Mouse (Mus musculus) adrenal gland, adult 18-20 months (tissue): ENCODE measurements around the gene Tnfrsf13b. TPM values are rescaled to one million over a fixed set of nuclear protein-coding genes. Genes with fewer than 3 reads are reported as not detected.
A peak's percentile ranks its signal among the peaks of the same experiment; 100 is the strongest.

Source experiments
- DNase-seq, 2 experiments: peaks; one replicate each; pipeline ENCODE4 v3.0.0; 2021 to 2022; ENCODE audit warnings: low spot score in 2 of 2
- long read RNA-seq, 2 experiments: library from polyadenylated mRNA; stranded (forward); transcript quantifications; one replicate each; pipeline ENCODE4 v2.0.0; 2021
- total RNA-seq, 2 experiments: library from RNA; stranded (reverse); gene quantifications; 1 replicate in 1 of 2; 2 replicates in 1 of 2; pipeline ENCODE4 v1.2.3; 2021

The Tnfrsf13b gene
- under 1 TPM; 0.50 to 0.70 TPM for total RNA-seq
- long read RNA-seq, experiment 1 = 0 reads
- long read RNA-seq, experiment 2, partial matches to known transcripts = 0 of 1 reads
- long read RNA-seq, experiment 2, other reads (novel, unspliced or antisense) = 0 of 1 reads

- DNase-seq = no peak
Observed at GRCm38 (mm10) chr11:61126606-61127355, at the start of gene Tnfrsf13b. Gene Tnfrsf13b, plus strand, starts transcription at chr11:61126755.

GRCm38 (mm10) chr11:61081624-61082023 lies 44.9 kb upstream of the Tnfrsf13b start:
- no peak for DNase-seq

- DNase-seq = no peak
Observed at GRCm38 (mm10) chr11:61090195-61090594, 36.4 kb upstream of the Tnfrsf13b start.

DNA sequence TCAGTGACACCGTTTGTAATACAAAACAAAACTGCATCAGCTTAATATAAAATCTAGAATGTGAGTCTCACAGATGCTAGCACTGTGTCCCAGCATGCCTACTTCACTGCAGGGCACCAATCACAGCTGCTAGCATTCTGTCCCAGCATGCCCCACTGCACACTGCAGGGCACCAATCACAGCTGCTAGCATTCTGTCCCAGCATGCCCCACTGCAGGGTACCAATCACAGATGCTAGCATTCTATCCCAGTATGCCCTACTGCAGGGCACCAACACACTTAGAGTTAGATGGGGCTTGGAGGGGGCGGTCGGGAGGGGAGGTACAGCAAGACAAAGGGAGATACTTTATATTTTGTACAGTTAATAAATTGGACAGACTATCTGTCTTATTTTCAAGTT lies 35.4 kb upstream of the Tnfrsf13b start:
- DNase-seq = no peak

DNA sequence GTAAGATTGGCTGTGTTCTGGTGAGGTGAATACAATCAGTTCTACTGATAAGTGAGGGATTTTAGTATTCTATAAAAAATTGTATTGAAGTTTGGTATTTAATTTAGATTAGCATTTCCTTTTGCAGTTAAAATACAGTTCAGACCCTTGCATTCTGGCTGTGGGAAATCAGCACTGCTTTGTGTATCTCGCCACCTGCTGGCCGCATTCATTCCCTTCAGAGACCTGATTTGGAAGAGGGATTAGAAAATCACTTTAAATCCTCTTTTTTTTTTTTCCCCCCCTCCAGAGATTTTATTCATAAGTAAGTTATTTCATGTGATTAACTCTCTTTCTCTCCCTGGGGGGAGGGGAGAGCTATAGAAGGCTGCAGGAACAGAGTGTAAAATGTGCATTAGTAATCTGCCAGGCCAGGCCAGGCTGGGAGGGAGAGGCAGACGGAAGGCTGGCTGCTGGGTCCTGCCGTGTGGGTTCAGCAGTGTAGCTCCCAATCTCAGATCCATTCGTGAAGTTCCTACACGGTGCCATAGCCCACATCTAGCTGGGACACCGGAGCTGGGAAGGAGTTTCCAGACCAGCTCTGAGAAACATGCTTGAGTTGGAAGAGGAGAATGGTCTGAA lies 34.8 kb upstream of the Tnfrsf13b start:
- peak; percentile 52 to 66 for DNase-seq

- DNase-seq = no peak
Observed at GRCm38 (mm10) chr11:61098046-61098445, 28.5 kb upstream of the Tnfrsf13b start.

GRCm38 (mm10) chr11:61102397-61103339 lies 23.9 kb upstream of the Tnfrsf13b start:
- no peak for DNase-seq

DNA sequence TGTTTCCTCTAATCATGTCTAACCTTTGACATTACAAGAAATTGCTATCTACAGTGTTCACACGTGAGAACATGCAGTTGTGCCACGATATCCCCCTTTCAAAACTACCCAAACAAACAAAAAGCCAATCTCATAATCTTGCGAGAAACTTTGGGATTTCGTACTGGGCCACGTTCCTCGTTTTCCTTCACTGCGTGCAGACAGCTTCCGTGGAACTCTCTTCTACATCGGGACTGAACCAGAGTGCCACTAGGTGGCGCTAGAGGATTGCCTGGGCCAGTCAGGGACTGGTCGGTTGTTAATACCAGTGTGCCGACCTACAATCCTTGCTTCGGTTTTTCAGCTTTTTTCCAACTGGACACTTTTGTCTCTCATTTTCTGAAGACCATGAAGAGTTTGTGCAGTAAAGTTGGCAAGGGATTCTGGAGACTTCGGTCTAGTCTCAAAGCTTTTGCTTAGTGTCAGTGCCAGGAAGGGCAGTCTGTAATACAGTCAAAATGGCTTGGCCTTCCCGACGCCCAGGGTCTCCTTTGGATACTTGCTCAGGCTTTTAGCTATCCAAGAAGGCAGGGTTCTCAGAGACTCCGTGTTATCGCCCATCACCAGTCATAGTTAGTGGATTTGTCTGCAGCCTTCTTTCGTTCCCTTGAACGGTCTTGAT lies 22.2 kb upstream of the Tnfrsf13b start:
- peak; percentile 85 to 86 for DNase-seq

DNA sequence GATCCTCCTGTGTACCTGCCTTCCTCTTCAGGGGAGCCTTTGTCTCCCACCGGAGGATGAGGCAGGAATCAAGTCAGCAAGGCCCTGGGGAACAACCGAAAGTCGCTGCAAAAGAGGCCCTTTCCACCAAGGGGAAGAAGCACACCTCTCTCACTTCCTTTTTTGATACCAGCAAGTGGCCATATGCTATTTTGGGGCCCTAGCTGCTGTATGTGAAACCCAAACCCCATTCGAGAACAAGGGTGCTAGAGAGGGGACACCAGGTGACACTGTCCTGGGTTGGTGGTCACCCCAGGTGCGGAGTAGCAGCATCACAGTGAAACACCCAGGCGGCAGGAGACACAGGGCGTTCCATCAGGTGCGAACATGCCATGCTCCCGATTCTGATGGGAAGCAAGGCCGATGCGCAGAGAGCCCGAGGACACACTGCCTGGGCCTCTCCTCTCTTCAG lies 17.6 kb upstream of the Tnfrsf13b start:
- no peak for DNase-seq

GRCm38 (mm10) chr11:61109707-61110106 lies 16.8 kb upstream of the Tnfrsf13b start:
- DNase-seq = no peak

- no peak for DNase-seq
Observed at GRCm38 (mm10) chr11:61110113-61110512, 16.4 kb upstream of the Tnfrsf13b start.

- DNase-seq = no peak
Observed at GRCm38 (mm10) chr11:61110928-61111327, 15.6 kb upstream of the Tnfrsf13b start.

GRCm38 (mm10) chr11:61111472-61111871 lies 15.1 kb upstream of the Tnfrsf13b start:
- no peak for DNase-seq

DNA sequence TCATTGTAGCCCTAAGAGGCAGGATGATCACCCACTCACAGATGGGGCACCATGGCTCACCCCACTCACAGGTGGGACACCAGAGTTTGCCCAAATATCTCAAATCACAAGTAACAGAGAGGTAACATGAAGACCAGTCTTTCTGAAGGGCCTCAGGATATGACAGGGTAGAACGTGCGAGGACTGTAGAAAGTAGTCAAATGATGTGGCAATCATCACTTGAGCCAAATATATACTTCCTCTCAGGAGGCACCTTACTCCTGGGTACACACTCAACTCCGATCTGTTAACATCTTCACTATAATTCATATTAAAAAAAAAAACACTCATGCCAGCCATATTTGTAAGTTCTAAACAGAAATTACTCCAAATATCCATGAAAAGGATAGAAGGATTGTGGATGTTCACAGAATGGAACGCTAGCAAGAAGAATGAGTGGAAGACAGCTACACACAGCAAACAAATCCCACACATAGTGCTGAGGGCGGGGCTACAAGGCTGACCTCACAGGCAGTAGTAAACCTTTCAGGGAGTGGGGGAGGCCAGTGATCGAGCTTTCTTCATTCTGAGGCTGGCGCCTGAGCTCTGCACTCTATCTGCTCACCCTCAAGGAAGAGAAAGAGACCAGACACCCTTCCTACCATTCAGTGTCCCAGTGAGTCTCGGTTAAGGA lies 14.1 kb upstream of the Tnfrsf13b start:
- no peak for DNase-seq

GRCm38 (mm10) chr11:61116226-61116625 lies 10.3 kb upstream of the Tnfrsf13b start:
- DNase-seq = no peak

- no peak for DNase-seq
Observed at GRCm38 (mm10) chr11:61119996-61120583, 6.5 kb upstream of the Tnfrsf13b start.

DNA sequence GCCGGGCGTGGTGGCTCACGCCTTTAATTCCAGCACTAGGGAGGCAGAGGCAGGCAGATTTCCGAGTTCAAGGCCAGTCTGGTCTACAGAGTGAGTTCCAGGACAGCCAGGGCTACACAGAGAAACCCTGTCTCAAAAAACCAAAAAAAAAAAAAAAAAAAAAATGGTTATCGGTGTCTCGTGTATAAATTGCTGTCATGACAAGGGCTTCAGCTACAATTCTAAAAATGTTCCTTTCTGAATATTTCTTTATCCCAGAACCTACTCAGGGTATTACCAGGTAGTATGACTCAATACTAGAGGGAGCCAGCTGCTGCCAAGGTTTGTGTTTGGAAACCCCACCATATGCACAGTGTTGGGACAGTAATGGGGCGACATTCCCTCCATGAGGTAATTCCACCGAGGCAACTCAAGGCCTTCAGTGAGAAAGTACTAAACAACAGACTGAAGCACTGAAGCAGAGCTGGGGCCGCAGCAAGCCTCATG lies 4.2 kb upstream of the Tnfrsf13b start:
- no peak for DNase-seq

DNA sequence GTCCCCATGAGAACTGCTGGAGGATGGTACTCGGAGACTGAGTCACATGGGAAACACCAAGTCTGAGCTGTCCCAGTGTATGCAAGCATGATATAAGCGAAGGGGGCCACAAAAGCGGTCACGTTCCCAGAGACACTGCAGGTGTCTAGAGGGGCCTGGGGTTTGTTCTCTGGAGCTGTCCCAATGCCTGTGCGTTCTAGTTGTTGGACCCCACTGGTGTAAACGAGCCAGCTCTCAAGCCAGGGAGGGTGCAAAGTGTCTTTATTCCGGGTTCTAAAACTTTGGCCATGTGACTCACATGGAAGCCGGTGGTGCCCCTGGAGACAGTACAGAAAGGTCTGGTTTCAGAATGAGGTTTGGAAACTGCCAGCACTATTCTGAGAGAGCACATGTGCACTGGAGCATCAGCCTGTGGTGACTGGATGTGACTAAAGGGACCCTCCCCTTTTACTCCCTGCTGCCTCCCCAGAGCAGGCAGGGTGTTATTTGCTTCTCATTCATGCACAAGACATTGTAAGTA lies 3.7 kb upstream of the Tnfrsf13b start:
- no peak for DNase-seq

GRCm38 (mm10) chr11:61123886-61124285 lies 2.7 kb upstream of the Tnfrsf13b start:
- no peak for DNase-seq
